Mouse (Mus musculus) midbrain, embryonic 12.5 days (tissue): ENCODE results near the gene Larp1b. TPM values are rescaled to one million over a fixed set of nuclear protein-coding genes. Genes with fewer than 3 reads are reported as not detected.

Source experiments
- polyA plus RNA-seq: library from polyadenylated mRNA; unstranded; fragments of >200 nt; fragmentation: Nextera tagmentation; extraction: Ambion mirVana; gene quantifications from 2 replicates; pipeline ENCODE4 v1.2.1, GENCODE M21; 2016

Gene Larp1b
- polyA plus RNA-seq, 1 experiment from 2014 or later = 2.2 TPM

Other genes with a start within 250 kb of the Larp1b start
- gene Slc25a31, start 241.0 kb upstream of the Larp1b start, polyA plus RNA-seq = 0.14 and 0.17 TPM in 2 replicates
- 64.1 and 72.4 TPM in 2 replicates for gene Hspa4l, start 205.3 kb upstream of the Larp1b start, polyA plus RNA-seq
- gene Plk4, start 149.8 kb upstream of the Larp1b start, polyA plus RNA-seq = 54.7 and 55.2 TPM in 2 replicates
- gene Mfsd8, start 102.9 kb upstream of the Larp1b start, polyA plus RNA-seq = 9.7 and 10.8 TPM in 2 replicates
- gene Abhd18, start 102.9 kb upstream of the Larp1b start, polyA plus RNA-seq = 13.8 TPM in 2 replicates
- gene 1700034I23Rik, start 47.3 kb upstream of the Larp1b start, polyA plus RNA-seq = 0.25 and 0.41 TPM in 2 replicates
- gene Pgrmc2, start 133.2 kb downstream of the Larp1b start, polyA plus RNA-seq = 38.3 and 38.8 TPM in 2 replicates